Mouse (Mus musculus) kidney, postnatal 14 days (tissue): Measurements from ENCODE around the gene Ccr1l1.
"Not testable (repeated sequence)": the region's sequence is repeated elsewhere in the genome, so short reads cannot be mapped to it uniquely, and the experiment has no call there.

ENCODE experiments used
- DNase-seq: peaks from one replicate; pipeline ENCODE4 v3.0.0; 2022; ENCODE audit warnings: mixed read lengths

Gene Ccr1l1

GRCm38 (mm10) chr9:123978308-123978707, at the start of gene Ccr1l1:
Ccr1l1 (minus strand) TSS chr9:123978408.
- DNase-seq, result no peak

GRCm38 (mm10) chr9:124021672-124022071, 43.5 kb upstream of the Ccr1l1 start, which contains the start of gene Ccr3:
Ccr3 (plus strand) TSS chr9:124021972.
- DNase-seq, result no peak

GRCm38 (mm10) chr9:124019887-124020286, 41.7 kb upstream of the Ccr1l1 start:
- no peak for DNase-seq

DNA sequence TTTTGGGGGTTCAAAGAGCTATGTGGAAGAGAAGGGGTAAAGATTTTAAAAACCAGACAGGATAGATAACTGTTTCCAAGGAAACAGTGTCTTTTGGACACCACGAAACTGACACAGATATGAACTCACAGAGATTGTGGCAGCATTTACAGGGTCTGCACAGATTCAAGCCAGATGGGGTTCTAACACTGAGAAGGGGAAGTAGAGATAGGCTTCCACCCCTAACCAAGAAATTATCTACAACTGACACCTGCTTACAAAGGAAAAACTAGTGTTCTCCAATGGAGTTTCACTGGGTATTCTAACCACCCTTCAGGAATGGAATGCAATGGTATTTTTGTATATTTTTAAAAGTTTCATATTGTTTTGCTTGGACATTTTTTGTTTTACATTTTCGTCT, 37.8 kb upstream of the Ccr1l1 start:
- DNase-seq, result no peak

DNA sequence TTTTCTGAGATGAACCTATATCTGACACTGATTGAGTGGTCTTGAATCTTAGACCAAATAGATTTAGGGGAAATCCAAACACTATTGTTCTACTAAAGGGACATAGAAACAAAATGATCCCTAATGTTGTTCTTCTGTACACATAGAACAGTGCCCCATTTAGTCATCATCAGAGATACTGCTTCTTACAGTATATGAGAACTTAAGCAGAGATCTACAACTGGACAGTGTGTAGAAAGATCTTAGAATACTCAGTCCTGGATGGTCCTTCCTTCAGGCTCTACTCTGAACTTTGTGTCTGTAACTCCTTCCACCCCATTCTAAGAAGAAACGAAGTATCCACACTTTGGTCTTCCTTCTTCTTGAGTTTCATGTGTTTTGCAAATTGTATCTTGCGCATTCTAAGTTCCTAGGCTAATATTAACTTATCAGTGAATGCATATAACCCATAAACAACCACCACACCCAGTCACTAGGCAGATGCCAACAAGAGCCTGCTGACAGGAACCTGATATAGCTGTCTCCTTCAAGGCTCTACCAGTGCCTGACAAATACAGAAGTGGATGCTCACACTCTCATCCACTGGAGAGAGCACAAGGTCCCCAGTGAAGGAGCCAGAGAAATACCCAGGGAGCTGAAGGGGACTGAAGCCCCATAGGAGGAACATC, 36.9 kb upstream of the Ccr1l1 start:
- DNase-seq, result no peak

- no peak for DNase-seq
These were observed 35.1 kb upstream of the Ccr1l1 start for GRCm38 (mm10) chr9:124013270-124013669.

DNA sequence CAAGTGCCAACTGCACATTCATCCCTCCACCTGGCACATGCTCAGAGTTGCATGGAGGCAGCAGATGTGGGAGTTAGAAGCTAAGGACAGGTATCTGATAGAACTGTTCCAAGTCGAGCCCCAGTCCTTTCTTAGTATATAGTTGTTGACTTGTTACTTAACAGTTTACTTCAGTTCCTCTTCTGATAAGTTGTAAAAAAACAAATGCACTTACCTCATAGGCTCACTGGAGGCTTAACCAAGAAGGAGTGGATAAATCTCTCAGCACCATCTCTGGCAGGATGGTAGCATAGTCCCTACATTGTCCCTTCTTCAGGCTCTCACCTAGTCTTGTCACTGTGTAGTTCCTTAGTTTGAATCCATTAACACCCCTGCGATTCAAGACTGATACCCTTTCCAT, 34.5 kb upstream of the Ccr1l1 start:
- no peak for DNase-seq

DNA sequence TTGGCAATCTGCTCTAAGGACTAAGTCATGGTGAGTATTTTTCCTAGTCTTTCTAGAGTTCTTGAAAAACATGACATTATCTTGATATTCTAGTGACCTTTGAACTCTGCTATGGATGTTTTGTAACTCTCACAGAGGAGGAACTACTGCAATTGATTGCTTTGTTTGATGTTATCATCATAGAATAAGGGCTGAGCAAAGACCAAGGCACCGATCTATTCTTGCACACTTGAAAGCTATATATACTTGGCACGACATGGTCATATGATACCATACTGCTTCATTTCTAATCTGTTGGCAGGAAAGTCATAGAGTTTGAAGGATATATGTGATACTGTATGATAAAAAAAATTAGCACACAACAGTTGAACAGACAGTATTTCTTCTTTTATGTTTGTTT, 21.6 kb upstream of the Ccr1l1 start:
- DNase-seq, result no peak

- DNase-seq, result no peak
These were observed 19.5 kb upstream of the Ccr1l1 start for GRCm38 (mm10) chr9:123997719-123998118.

- no peak for DNase-seq
These were observed 13.2 kb upstream of the Ccr1l1 start for GRCm38 (mm10) chr9:123991312-123991906.

GRCm38 (mm10) chr9:123989671-123990070, 11.5 kb upstream of the Ccr1l1 start:
- DNase-seq, result no peak

DNA sequence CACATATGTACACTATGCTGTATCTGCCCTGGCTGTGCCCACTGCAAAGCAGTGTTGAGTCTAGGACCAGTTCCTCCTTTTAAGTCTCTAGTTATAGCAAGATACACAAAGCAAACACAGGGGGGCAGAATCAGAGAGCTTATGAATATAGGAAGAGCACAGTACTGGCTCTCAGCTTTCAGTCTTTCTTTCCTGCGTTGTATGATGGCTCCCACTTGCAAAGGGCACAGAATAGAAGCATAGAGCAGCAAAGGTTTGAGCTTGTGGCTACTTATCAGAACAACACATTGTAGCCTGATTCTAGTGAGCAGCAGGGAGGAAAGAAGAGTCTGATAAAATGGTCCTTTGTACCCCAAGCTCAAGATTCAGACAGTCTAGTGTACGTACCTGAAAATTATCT, 8.0 kb upstream of the Ccr1l1 start:
- DNase-seq, result no peak

DNA sequence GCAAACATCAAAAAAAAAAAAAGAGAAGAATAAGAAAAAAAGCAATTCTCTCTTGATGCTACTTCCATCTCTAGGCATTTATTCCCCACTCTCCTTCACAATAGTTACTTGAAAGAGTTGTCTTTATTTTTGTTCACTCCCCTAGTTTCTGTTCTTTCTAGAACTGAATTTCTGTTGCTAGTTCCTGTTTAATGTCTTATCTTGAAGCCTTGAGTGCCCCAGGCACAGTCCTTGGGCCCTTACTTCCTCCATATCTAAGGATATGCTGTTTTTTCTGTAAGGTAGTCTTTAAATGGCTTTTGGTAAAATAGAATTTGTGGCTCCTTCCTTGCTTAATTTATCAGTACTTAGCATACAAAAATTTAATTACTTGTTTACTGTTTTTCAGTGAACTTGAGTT, 6.7 kb upstream of the Ccr1l1 start:
- no peak for DNase-seq

GRCm38 (mm10) chr9:123982720-123983119, 4.5 kb upstream of the Ccr1l1 start:
- DNase-seq, result no peak

GRCm38 (mm10) chr9:123981909-123982308, 3.7 kb upstream of the Ccr1l1 start:
- no peak for DNase-seq

DNA sequence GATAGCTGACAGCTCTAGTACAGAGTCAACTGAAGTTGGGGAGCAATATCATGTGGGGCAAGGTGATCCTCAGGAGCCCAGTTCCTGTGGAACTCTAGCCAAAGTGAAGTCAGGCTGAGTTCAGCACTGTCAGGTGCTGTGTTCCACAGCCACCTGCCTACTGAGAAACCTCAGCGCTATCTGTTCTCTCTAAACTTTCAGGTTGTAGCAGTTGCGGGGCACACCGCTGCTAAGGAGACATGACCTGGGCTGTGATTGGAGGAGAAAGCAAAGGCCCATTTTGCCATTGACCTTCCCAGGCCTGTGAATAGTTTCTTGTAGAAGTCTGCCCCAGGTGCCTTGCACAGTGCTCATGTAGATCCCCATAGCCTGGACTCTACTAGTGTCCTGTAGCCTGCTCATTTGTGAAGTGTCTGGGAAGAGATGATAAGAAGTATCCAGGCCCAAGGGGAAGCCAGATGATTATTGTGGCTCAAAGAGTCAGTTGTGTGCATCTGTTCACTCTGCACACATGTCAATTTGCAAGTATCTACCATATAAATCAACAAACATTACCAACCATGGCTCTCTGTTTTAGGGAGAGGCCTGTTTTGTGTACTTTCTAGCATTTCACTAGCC, 2.8 kb upstream of the Ccr1l1 start:
- not testable (repeated sequence) for DNase-seq

- DNase-seq, result no peak
These were observed 1.1 kb downstream of the Ccr1l1 start for GRCm38 (mm10) chr9:123976876-123977663.

GRCm38 (mm10) chr9:123975630-123976029, 2.6 kb downstream of the Ccr1l1 start:
- DNase-seq, result no peak

DNA sequence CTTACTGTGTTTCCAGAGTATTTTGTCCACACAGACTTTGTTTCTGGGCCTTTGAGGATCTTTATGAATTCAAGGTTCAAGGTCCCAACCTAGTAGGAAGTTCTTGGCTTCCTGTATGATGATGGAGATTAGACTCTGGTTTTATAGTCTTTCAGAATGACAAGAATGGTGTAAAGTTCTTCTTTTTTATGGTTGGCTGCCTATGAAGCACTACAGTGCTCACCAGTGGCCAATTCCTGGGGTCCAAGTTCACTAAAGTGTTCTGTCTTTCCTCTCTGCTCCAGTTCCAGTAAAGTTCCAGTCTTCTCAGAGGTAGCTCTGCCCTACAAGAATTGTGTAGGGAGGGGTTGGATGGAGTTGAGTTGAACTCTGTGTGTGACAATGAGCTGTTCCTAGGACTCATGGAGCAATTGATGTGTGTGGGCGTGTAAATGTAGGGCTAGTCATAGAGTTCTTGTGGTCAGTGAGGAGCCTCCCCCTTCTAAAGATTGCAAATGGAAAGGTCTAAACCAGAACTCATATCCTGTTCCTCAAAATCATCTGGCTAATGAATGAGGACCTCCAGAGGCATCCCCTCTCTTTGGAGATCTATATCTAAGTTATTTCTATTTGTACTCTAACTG, 9.8 kb downstream of the Ccr1l1 start, which contains the start of gene Ccr1:
TSS of gene Ccr1 (minus strand) at position 403 of the 623 bp plus-strand sequence.
- no peak for DNase-seq

DNA sequence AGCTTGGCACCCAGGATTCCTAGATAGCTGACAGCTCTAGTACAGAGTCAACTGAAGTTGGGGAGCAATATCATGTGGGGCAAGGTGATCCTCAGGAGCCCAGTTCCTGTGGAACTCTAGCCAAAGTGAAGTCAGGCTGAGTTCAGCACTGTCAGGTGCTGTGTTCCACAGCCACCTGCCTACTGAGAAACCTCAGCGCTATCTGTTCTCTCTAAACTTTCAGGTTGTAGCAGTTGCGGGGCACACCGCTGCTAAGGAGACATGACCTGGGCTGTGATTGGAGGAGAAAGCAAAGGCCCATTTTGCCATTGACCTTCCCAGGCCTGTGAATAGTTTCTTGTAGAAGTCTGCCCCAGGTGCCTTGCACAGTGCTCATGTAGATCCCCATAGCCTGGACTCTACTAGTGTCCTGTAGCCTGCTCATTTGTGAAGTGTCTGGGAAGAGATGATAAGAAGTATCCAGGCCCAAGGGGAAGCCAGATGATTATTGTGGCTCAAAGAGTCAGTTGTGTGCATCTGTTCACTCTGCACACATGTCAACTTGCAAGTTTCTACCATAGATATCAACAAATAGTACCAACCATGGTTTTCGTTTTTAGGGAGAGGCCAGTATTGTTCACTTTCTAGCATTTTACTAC, 11.2 kb downstream of the Ccr1l1 start:
- not testable (repeated sequence) for DNase-seq

- DNase-seq, result no peak
These were observed 13.4 kb downstream of the Ccr1l1 start for GRCm38 (mm10) chr9:123964776-123965175.

- no peak for DNase-seq
These were observed 18.0 kb downstream of the Ccr1l1 start for GRCm38 (mm10) chr9:123960161-123960560.
